Mouse (Mus musculus) MEL (cell line): ENCODE data around the gene Rhoh. TPM values are rescaled to one million over a fixed set of nuclear protein-coding genes. Genes with fewer than 3 reads are reported as not detected.

Experiments used
- DNase-seq: peaks from one replicate; pipeline ENCODE4 v3.0.0; 2011; ENCODE audit warnings: low read depth, low spot score
- H3K27ac ChIP-seq: 2 replicates; pipeline ENCODE4 v1.5.1; 2012; ENCODE audit warnings: low read depth, mild to moderate bottlenecking, control low read depth, low read length, moderate library complexity; ENCODE audit not compliant: control insufficient read depth
- H3K27me3 ChIP-seq, 2 experiments: fragments of 150-350 bp in 1 of 2; sonication (generic) in 1 of 2; 2 replicates each; pipeline ENCODE4 v1.6.1; 2012; ENCODE audit warnings: low read length in 2 of 2, mild to moderate bottlenecking in 2 of 2, improper control_type of control experiment in 1 of 2, moderate library complexity in 1 of 2; ENCODE audit not compliant: insufficient read depth in 2 of 2, control insufficient read depth in 1 of 2
- H3K36me3 ChIP-seq, 2 experiments: 2 replicates each; pipeline ENCODE4 v1.6.1; 2012 to 2014; ENCODE audit warnings: low read length in 2 of 2, improper control_type of control experiment in 1 of 2, inconsistent platforms in 1 of 2, mild to moderate bottlenecking in 1 of 2; ENCODE audit not compliant: insufficient read depth in 2 of 2, control insufficient read depth in 1 of 2
- H3K4me1 ChIP-seq, 2 experiments: fragments of 150-350 bp in 1 of 2; sonication (generic) in 1 of 2; 2 replicates each; pipeline ENCODE4 v1.6.1; 2012; ENCODE audit warnings: low read length in 2 of 2, improper control_type of control experiment in 1 of 2, mild to moderate bottlenecking in 1 of 2; ENCODE audit not compliant: insufficient read depth in 2 of 2, control insufficient read depth in 1 of 2
- H3K4me3 ChIP-seq, 2 experiments: fragments of 150-350 bp in 1 of 2; sonication (generic) in 1 of 2; 2 replicates each; pipeline ENCODE4 v1.5.1; 2012; ENCODE audit warnings: low read depth in 2 of 2, low read length in 2 of 2, mild to moderate bottlenecking in 2 of 2, moderate library complexity in 2 of 2, control low read depth in 1 of 2, improper control_type of control experiment in 1 of 2; ENCODE audit not compliant: control insufficient read depth in 1 of 2, insufficient read depth in 1 of 2
- H3K79me2 ChIP-seq: 2 replicates; pipeline ENCODE4 v1.6.1; 2012; ENCODE audit warnings: mild to moderate bottlenecking, low read length, moderate library complexity; ENCODE audit not compliant: control insufficient read depth, poor library complexity, insufficient read depth
- H3K9ac ChIP-seq: 2 replicates; pipeline ENCODE4 v1.6.1; 2012; ENCODE audit warnings: low read depth, mild to moderate bottlenecking, control low read depth, low read length, moderate library complexity; ENCODE audit not compliant: control insufficient read depth, poor library complexity, severe bottlenecking
- H3K9me3 ChIP-seq: fragments of 150-350 bp; sonication (generic); replicated peaks from 2 replicates; pipeline ENCODE4 v1.6.1; 2012; ENCODE audit warnings: mild to moderate bottlenecking, low read length, improper control_type of control experiment, moderate library complexity; ENCODE audit not compliant: insufficient read depth
- BHLHE40 ChIP-seq: IDR thresholded peaks from 2 replicates; pipeline ENCODE4 v1.6.1; 2012; ENCODE audit warnings: low read depth, mild to moderate bottlenecking, inconsistent platforms, low read length, improper control_type of control experiment, borderline replicate concordance
- CHD1 ChIP-seq: IDR thresholded peaks from 2 replicates; pipeline ENCODE4 v1.6.1; 2012; ENCODE audit warnings: low read depth, mild to moderate bottlenecking, inconsistent platforms, low read length, improper control_type of control experiment
- CHD2 ChIP-seq: IDR thresholded peaks from 2 replicates; pipeline ENCODE4 v1.6.1; 2011; ENCODE audit warnings: low read length, improper control_type of control experiment
- CTCF ChIP-seq, 3 experiments: IDR thresholded peaks in 2 of 3; conservative IDR thresholded peaks in 1 of 3; 2 replicates each; pipeline ENCODE4 v1.5.1; 2011 to 2012; ENCODE audit warnings: low read length in 3 of 3, low read depth in 2 of 3, mild to moderate bottlenecking in 2 of 3, improper control_type of control experiment in 1 of 3, inconsistent platforms in 1 of 3, mixed read lengths in 1 of 3, moderate library complexity in 1 of 3; ENCODE audit not compliant: control insufficient read depth in 1 of 3, insufficient read depth in 1 of 3, poor library complexity in 1 of 3, severe bottlenecking in 1 of 3
- E2F4 ChIP-seq: IDR thresholded peaks from 2 replicates; pipeline ENCODE4 v1.6.1; 2011; ENCODE audit warnings: low read depth, low read length, improper control_type of control experiment, borderline replicate concordance
- KAT2A ChIP-seq: conservative IDR thresholded peaks from 2 replicates; pipeline ENCODE4 v1.6.1; 2012; ENCODE audit warnings: low read depth, low read length, improper control_type of control experiment, inconsistent platforms
- MAX ChIP-seq: IDR thresholded peaks from 2 replicates; pipeline ENCODE4 v1.6.1; 2011; ENCODE audit warnings: low read length, improper control_type of control experiment
- MAZ ChIP-seq: IDR thresholded peaks from 2 replicates; pipeline ENCODE4 v1.6.1; 2012; ENCODE audit warnings: low read depth, mild to moderate bottlenecking, inconsistent platforms, low read length, improper control_type of control experiment
- MEF2A ChIP-seq: IDR thresholded peaks from 2 replicates; pipeline ENCODE4 v1.6.1; 2014; ENCODE audit warnings: low read depth, mild to moderate bottlenecking, inconsistent platforms, low read length, improper control_type of control experiment; ENCODE audit not compliant: poor library complexity, insufficient replicate concordance, severe bottlenecking; ENCODE audit errors: extremely low read depth
- MXI1 ChIP-seq: IDR thresholded peaks from 2 replicates; pipeline ENCODE4 v1.6.1; 2011; ENCODE audit warnings: mild to moderate bottlenecking, low read depth, low read length, improper control_type of control experiment
- MYB ChIP-seq: IDR thresholded peaks from 2 replicates; pipeline ENCODE4 v1.6.1; 2011; ENCODE audit warnings: mild to moderate bottlenecking, low read depth, low read length, improper control_type of control experiment
- NELFE ChIP-seq: IDR thresholded peaks from 2 replicates; pipeline ENCODE4 v1.6.1; 2011; ENCODE audit warnings: low read depth, low read length, improper control_type of control experiment
- NRF1 ChIP-seq: IDR thresholded peaks from 2 replicates; pipeline ENCODE4 v1.6.1; 2014; ENCODE audit warnings: low read depth, mild to moderate bottlenecking, inconsistent platforms, low read length, improper control_type of control experiment, moderate library complexity; ENCODE audit not compliant: poor library complexity, insufficient read depth, severe bottlenecking
- POLR2A ChIP-seq, 2 experiments: IDR thresholded peaks; 2 replicates each; pipeline ENCODE4 v1.6.1; 2011 to 2012; ENCODE audit warnings: low read length in 2 of 2, mild to moderate bottlenecking in 2 of 2, control low read depth in 1 of 2, improper control_type of control experiment in 1 of 2, low read depth in 1 of 2, moderate library complexity in 1 of 2; ENCODE audit not compliant: control insufficient read depth in 1 of 2, insufficient read depth in 1 of 2, poor library complexity in 1 of 2
- POLR2AphosphoS2 ChIP-seq: IDR thresholded peaks from 2 replicates; pipeline ENCODE4 v1.6.1; 2011; ENCODE audit warnings: low read length, improper control_type of control experiment
- RAD21 ChIP-seq: IDR thresholded peaks from 2 replicates; pipeline ENCODE4 v1.6.1; 2011; ENCODE audit warnings: mild to moderate bottlenecking, low read depth, low read length, improper control_type of control experiment
- RCOR1 ChIP-seq: IDR thresholded peaks from 2 replicates; pipeline ENCODE4 v1.6.1; 2012; ENCODE audit warnings: low read depth, mild to moderate bottlenecking, inconsistent platforms, low read length, improper control_type of control experiment
- SIN3A ChIP-seq: IDR thresholded peaks from 2 replicates; pipeline ENCODE4 v1.6.1; 2012; ENCODE audit warnings: low read length, improper control_type of control experiment, inconsistent platforms
- SMC3 ChIP-seq: IDR thresholded peaks from 2 replicates; pipeline ENCODE4 v1.6.1; 2011; ENCODE audit warnings: low read depth, low read length, improper control_type of control experiment
- TAL1 ChIP-seq: IDR thresholded peaks from 2 replicates; pipeline ENCODE4 v1.6.1; 2012; ENCODE audit warnings: mild to moderate bottlenecking, inconsistent platforms, low read length, moderate library complexity, mixed read lengths
- TBP ChIP-seq: IDR thresholded peaks from 2 replicates; pipeline ENCODE4 v1.8.0; 2011; ENCODE audit warnings: low read depth, low read length, improper control_type of control experiment
- TCF12 ChIP-seq: IDR thresholded peaks from 2 replicates; pipeline ENCODE4 v1.6.1; 2014; ENCODE audit warnings: low read depth, mild to moderate bottlenecking, inconsistent platforms, low read length, improper control_type of control experiment, moderate library complexity
- UBTF ChIP-seq: IDR thresholded peaks from 2 replicates; pipeline ENCODE4 v1.6.1; 2012; ENCODE audit warnings: low read depth, mild to moderate bottlenecking, inconsistent platforms, low read length, improper control_type of control experiment, moderate library complexity, borderline replicate concordance; ENCODE audit not compliant: insufficient read depth
- USF1 ChIP-seq: IDR thresholded peaks from 2 replicates; pipeline ENCODE4 v1.6.1; 2014; ENCODE audit warnings: low read depth, mild to moderate bottlenecking, inconsistent platforms, low read length, improper control_type of control experiment, moderate library complexity
- USF2 ChIP-seq, 2 experiments: IDR thresholded peaks; 2 replicates each; pipeline ENCODE4 v1.6.1; 2011 to 2012; ENCODE audit warnings: improper control_type of control experiment in 2 of 2, low read length in 2 of 2, borderline replicate concordance in 1 of 2, inconsistent platforms in 1 of 2, low read depth in 1 of 2, mild to moderate bottlenecking in 1 of 2; ENCODE audit not compliant: insufficient read depth in 1 of 2
- ZKSCAN1 ChIP-seq: IDR thresholded peaks from 2 replicates; pipeline ENCODE4 v1.6.1; 2012; ENCODE audit warnings: low read depth, mild to moderate bottlenecking, inconsistent platforms, low read length, improper control_type of control experiment, moderate library complexity
- ZMIZ1 ChIP-seq: IDR thresholded peaks from 2 replicates; pipeline ENCODE4 v1.6.1; 2012; ENCODE audit warnings: low read depth, mild to moderate bottlenecking, inconsistent platforms, low read length, improper control_type of control experiment, moderate library complexity
- ZNF384 ChIP-seq: IDR thresholded peaks from 2 replicates; pipeline ENCODE4 v1.6.1; 2012; ENCODE audit warnings: low read depth, mild to moderate bottlenecking, inconsistent platforms, low read length, improper control_type of control experiment
- polyA plus RNA-seq, 2 experiments: library from polyadenylated mRNA; stranded (reverse) in 1 of 2; unstranded in 1 of 2; fragments of >175 nt in 1 of 2; fragments of >200 nt in 1 of 2; gene quantifications; 2 replicates each; pipeline versions ENCODE4 v1.2.1 to v1.2.4; 2012; ENCODE audit warnings: low replicate concordance in 2 of 2, low read depth in 1 of 2; ENCODE audit not compliant: insufficient read length in 2 of 2, insufficient read depth in 1 of 2, missing spikeins in 1 of 2
- total RNA-seq: library from RNA; depleted of rRNA; stranded (reverse); fragments of 300-350 nt; gene quantifications from 2 replicates; pipeline ENCODE4 v1.2.3, GENCODE M21; 2012

Rhoh gene
- total and polyA plus RNA-seq, 3 experiments: 0.15 to 0.31 TPM; not detected in 1

- Histone ChIP-seq H3K4me1 (peaks cover 0 to 26% of the 10 kb centered on the region in 2 experiments; a peak in 3 of 4 replicates), H3K36me3 (peaks cover 0 to 13% of the 10 kb centered on the region in 2 experiments; a peak in 2 of 4 replicates), H3K9me3 (no peaks in the 10 kb centered on the region), H3K9ac (no peak overlapping the region), H3K27me3 (no peaks in the 10 kb centered on the region), H3K27ac (no peak overlapping the region), H3K4me3 (no peak overlapping the region), H3K79me2 (no peaks in the 10 kb centered on the region)
- TF ChIP-seq POLR2A (IDR thresholded peaks at IDR 0.05; ENCODE audit: control insufficient read depth in 1 of 2, insufficient read depth in 1 of 2, low read depth in 1 of 2, low read length in 2 of 2, poor library complexity in 1 of 2) (no peak), TAL1 (no peak), RAD21 (no peak), NELFE (no peak), MEF2A (no peak), MYB (no peak), TBP (no peak), MAZ (no peak), SMC3 (no peak), USF1 (no peak), SIN3A (no peak)
- DNase-seq: no peak
Observed at GRCm38 (mm10) chr5:65858898-65859297, 2.1 kb upstream of the Rhoh start.

DNA sequence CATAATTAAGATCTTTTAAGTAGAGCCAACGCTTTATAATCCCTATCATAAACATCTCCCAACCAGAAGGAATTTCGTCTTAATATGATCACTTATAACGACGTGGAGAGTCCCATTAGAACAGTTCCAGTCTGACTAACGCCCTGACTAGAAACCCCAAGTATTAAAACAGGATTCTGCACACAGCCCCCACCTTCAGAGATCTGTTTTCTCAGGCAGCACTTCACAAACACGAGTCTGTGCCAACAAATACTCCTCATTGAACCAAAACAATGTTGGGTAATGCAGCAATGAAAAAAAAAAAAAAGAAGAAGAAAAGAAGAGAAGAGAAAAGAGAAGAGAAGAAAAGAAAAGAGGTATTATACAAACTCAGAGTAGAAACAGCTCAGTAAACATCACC lies 1.6 kb upstream of the Rhoh start:
- no peaks in the 10 kb centered on the region for H3K9me3 ChIP-seq
- H3K4me1 ChIP-seq: peaks cover 0 to 26% of the 10 kb centered on the region in 2 experiments; a peak in 3 of 4 replicates
- DNase-seq: no peak
- no peak for TF ChIP-seq TCF12
- no peak for TF ChIP-seq ZKSCAN1
- no peak for TF ChIP-seq E2F4
- TF ChIP-seq RCOR1: no peak
- TF ChIP-seq ZMIZ1: no peak
- no peak for TF ChIP-seq KAT2A
- no peak for TF ChIP-seq NRF1
- TF ChIP-seq CTCF (IDR thresholded peaks at IDR 0.05 in 2 of 3, conservative IDR thresholded peaks at IDR 0.05 in 1 of 3; ENCODE audit: control insufficient read depth in 1 of 3, insufficient read depth in 1 of 3, low read depth in 2 of 3, low read length in 3 of 3, poor library complexity in 1 of 3, severe bottlenecking in 1 of 3): no peak
- no peak for TF ChIP-seq MAX
- TF ChIP-seq BHLHE40: no peak
- TF ChIP-seq ZNF384: no peak
- no peak for TF ChIP-seq USF2 (IDR thresholded peaks at IDR 0.05; ENCODE audit: borderline replicate concordance in 1 of 2, insufficient read depth in 1 of 2, low read depth in 1 of 2, low read length in 2 of 2)
- TF ChIP-seq NELFE: no peak
- TF ChIP-seq CHD1: no peak
- TF ChIP-seq UBTF: no peak
- TF ChIP-seq TBP: no peak
- TF ChIP-seq CHD2: no peak
- no peak for TF ChIP-seq MXI1
- no peak for TF ChIP-seq POLR2AphosphoS2
- no peak overlapping the region for H3K4me3 ChIP-seq
- H3K27me3 ChIP-seq: no peaks in the 10 kb centered on the region
- H3K27ac ChIP-seq: no peak overlapping the region
- peaks cover 0 to 13% of the 10 kb centered on the region in 2 experiments; a peak in 2 of 4 replicates for H3K36me3 ChIP-seq
- H3K9ac ChIP-seq: no peak overlapping the region
- H3K79me2 ChIP-seq: no peaks in the 10 kb centered on the region
